Mouse (Mus musculus): ENCODE results near the gene Med4. TPM values are rescaled to one million over a fixed set of nuclear protein-coding genes. Genes with fewer than 3 reads are reported as not detected.

The Med4 gene
- polyA plus RNA-seq, 1 experiment, result 24.1 TPM

DNA sequence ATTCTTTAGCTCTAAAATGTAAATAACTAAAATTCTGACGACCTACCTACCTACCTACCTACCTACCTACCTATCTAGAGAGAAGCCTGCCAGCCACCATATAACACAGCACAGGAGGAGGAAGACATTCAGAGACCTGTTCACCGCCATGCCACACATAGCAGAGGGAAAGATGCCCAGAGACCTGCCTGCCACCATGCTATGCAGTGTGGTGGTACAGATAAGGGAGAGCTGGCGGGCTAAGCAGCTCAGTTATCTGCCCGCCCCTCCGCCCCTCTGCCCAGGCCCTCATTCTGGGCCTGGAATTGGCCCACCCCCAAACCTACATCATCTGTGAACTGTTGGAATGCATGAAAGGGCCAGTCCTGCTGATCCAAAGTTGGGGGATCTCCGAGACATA lies 15.7 kb upstream of the Med4 start:
- Histone ChIP-seq H3K4me3 (ENCODE audit: control insufficient read depth, insufficient read depth, low read length) (no peak overlapping the region), H3K27me3 (ENCODE audit: control insufficient read depth, insufficient read depth, low read length) (no peaks in the 10 kb centered on the region), H3K36me3 (ENCODE audit: control insufficient read depth, insufficient read depth, low read length) (no peaks in the 10 kb centered on the region), H3K27ac (ENCODE audit: control insufficient read depth, insufficient read depth, low read length) (no peak overlapping the region), H3K4me1 (replicated peaks; ENCODE audit: control insufficient read depth, insufficient read depth, low read length) (no peaks in the 10 kb centered on the region)
- DNase-seq, result no peak
- TF ChIP-seq POLR2A (IDR thresholded peaks at IDR 0.05; ENCODE audit: control insufficient read depth, extremely low read depth, insufficient read depth, low read length, poor library complexity) (no peak), CTCF (IDR thresholded peaks at IDR 0.05; ENCODE audit: borderline replicate concordance, control insufficient read depth, extremely low read depth, insufficient read depth, low read length, poor library complexity) (no peak)
- 85% methylated on average over 6 of the region's 6 CpGs for WGBS

DNA sequence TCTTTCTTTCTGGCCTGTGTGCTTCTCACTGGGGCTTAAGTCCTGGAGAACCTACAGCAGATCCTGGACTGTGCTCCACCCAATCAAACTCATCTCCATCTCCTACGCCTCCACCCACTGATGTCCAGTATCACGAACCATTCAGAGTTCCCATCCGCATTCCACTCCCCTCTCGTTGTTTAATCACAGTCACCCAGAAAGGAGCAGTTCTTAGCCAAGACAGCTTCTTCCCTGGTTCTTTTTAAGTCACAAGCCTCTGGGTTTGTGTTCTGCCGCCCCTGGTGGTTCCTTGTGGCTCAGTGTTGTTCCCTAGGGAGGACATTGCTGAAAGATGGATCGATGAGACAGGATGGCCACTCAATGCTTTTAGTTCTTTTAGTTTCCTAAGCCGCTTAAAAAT lies 14.1 kb upstream of the Med4 start:
- Histone ChIP-seq H3K27ac (ENCODE audit: control insufficient read depth, insufficient read depth, low read length) (no peak overlapping the region), H3K36me3 (ENCODE audit: control insufficient read depth, insufficient read depth, low read length) (no peaks in the 10 kb centered on the region), H3K4me1 (replicated peaks; ENCODE audit: control insufficient read depth, insufficient read depth, low read length) (no peaks in the 10 kb centered on the region), H3K27me3 (ENCODE audit: control insufficient read depth, insufficient read depth, low read length) (no peaks in the 10 kb centered on the region), H3K4me3 (ENCODE audit: control insufficient read depth, insufficient read depth, low read length) (no peak overlapping the region)
- 87% methylated on average over 7 of the region's 7 CpGs for WGBS
- no peak for DNase-seq
- TF ChIP-seq CTCF (IDR thresholded peaks at IDR 0.05; ENCODE audit: borderline replicate concordance, control insufficient read depth, extremely low read depth, insufficient read depth, low read length, poor library complexity) (no peak), POLR2A (IDR thresholded peaks at IDR 0.05; ENCODE audit: control insufficient read depth, extremely low read depth, insufficient read depth, low read length, poor library complexity) (no peak)

DNA sequence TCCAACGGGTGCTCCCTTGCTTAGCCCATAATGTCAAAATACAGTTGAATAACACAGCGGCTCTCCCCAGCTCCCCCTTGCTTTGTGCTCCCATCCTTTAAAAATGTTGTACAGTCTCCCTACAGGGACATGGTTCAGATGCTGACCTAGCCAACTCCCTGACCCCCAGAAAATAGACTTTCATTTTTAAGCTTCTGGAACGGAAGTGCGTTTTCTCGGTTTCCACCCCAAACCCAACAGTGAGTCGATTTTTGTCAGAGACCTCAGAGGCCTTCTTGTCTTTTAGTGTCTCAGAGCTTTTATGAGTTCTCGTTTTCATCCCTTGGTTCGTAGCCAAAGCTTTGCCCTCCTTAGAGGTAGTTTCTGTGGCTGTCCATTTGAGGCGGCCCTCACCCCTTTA lies 8.5 kb upstream of the Med4 start:
- H3K27ac ChIP-seq (ENCODE audit: control insufficient read depth, insufficient read depth, low read length), result no peak overlapping the region
- WGBS, result 91% methylated on average over 9 of the region's 9 CpGs
- no peak for TF ChIP-seq CTCF (IDR thresholded peaks at IDR 0.05; ENCODE audit: borderline replicate concordance, control insufficient read depth, extremely low read depth, insufficient read depth, low read length, poor library complexity)
- no peak for TF ChIP-seq POLR2A (IDR thresholded peaks at IDR 0.05; ENCODE audit: control insufficient read depth, extremely low read depth, insufficient read depth, low read length, poor library complexity)

DNA sequence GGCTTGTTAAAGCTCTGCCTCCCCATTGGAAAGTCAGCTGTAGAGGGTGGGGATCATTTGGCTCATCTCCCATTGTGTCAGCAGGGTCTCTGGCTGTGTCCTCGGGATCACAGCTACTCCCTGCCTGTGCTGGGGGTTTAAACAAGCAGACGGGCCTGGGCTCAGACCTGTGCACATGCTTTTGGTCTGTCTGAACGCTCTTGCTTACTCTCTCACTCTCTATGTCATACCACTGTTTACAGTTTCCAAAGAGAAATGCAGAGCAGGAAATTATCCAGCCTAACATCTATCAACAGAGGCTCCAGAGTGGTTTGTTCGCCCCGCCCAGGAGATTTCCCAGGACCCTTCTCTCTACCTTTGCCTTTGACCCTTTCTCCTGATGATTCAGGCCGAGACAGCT lies 8.1 kb upstream of the Med4 start:
- no peak for DNase-seq
- Histone ChIP-seq H3K4me1 (replicated peaks; ENCODE audit: control insufficient read depth, insufficient read depth, low read length) (no peaks in the 10 kb centered on the region), H3K27ac (ENCODE audit: control insufficient read depth, insufficient read depth, low read length) (no peak overlapping the region), H3K27me3 (ENCODE audit: control insufficient read depth, insufficient read depth, low read length) (no peaks in the 10 kb centered on the region), H3K36me3 (ENCODE audit: control insufficient read depth, insufficient read depth, low read length) (no peaks in the 10 kb centered on the region), H3K4me3 (ENCODE audit: control insufficient read depth, insufficient read depth, low read length) (no peak overlapping the region)
- TF ChIP-seq POLR2A (IDR thresholded peaks at IDR 0.05; ENCODE audit: control insufficient read depth, extremely low read depth, insufficient read depth, low read length, poor library complexity), result no peak
- TF ChIP-seq CTCF (IDR thresholded peaks at IDR 0.05; ENCODE audit: borderline replicate concordance, control insufficient read depth, extremely low read depth, insufficient read depth, low read length, poor library complexity), result no peak
- WGBS, result 86% methylated on average over 6 of the region's 6 CpGs

More for the DNA sequence above, 8.5 kb upstream of the Med4 start:
- no peak for DNase-seq
- Histone ChIP-seq H3K36me3 (ENCODE audit: control insufficient read depth, insufficient read depth, low read length) (no peaks in the 10 kb centered on the region), H3K4me1 (replicated peaks; ENCODE audit: control insufficient read depth, insufficient read depth, low read length) (no peaks in the 10 kb centered on the region), H3K4me3 (ENCODE audit: control insufficient read depth, insufficient read depth, low read length) (no peak overlapping the region), H3K27me3 (ENCODE audit: control insufficient read depth, insufficient read depth, low read length) (no peaks in the 10 kb centered on the region)

DNA sequence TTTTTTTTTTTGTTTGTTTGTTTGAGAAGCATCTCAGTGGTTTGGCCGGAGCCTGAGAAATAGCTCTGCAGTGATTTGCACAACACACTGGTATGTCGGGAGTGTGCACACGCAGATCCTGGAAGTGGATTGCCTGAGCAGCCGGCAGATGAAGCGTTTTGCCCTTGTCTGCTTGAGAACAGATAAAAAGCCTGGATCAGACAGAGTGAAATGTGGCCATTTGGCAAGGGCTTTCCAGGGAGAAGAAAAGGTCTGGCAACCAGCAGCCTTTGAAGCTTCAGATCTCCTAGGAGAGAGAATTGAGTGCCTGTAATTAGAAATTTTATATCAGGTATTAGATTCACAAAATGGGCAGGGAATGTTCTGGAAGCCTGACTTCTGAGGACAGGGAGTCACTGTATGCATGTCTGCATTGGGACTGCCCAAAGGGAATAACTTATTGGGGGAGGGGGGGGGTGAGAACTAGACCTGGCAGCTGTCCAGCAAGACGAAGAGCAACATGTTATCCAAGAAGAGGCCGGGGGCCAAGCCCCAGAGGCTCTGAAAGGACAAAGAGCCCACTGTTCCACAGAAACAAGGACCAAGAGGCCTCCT lies 7.1 kb upstream of the Med4 start:
- Histone ChIP-seq H3K27ac (ENCODE audit: control insufficient read depth, insufficient read depth, low read length) (no peak overlapping the region), H3K36me3 (ENCODE audit: control insufficient read depth, insufficient read depth, low read length) (no peaks in the 10 kb centered on the region), H3K4me3 (ENCODE audit: control insufficient read depth, insufficient read depth, low read length) (no peak overlapping the region), H3K27me3 (ENCODE audit: control insufficient read depth, insufficient read depth, low read length) (no peaks in the 10 kb centered on the region), H3K4me1 (replicated peaks; ENCODE audit: control insufficient read depth, insufficient read depth, low read length) (no peaks in the 10 kb centered on the region)
- 79% methylated on average over 7 of the region's 7 CpGs for WGBS
- no peak for TF ChIP-seq CTCF (IDR thresholded peaks at IDR 0.05; ENCODE audit: borderline replicate concordance, control insufficient read depth, extremely low read depth, insufficient read depth, low read length, poor library complexity)
- no peak for TF ChIP-seq POLR2A (IDR thresholded peaks at IDR 0.05; ENCODE audit: control insufficient read depth, extremely low read depth, insufficient read depth, low read length, poor library complexity)
- DNase-seq, result no peak

GRCm38 (mm10) chr14:73503237-73503933 lies 6.4 kb upstream of the Med4 start:
- WGBS, result 77% methylated on average over 13 of the region's 13 CpGs
- Histone ChIP-seq H3K27ac (ENCODE audit: control insufficient read depth, insufficient read depth, low read length) (no peak overlapping the region), H3K27me3 (ENCODE audit: control insufficient read depth, insufficient read depth, low read length) (no peaks in the 10 kb centered on the region), H3K4me1 (replicated peaks; ENCODE audit: control insufficient read depth, insufficient read depth, low read length) (no peaks in the 10 kb centered on the region; the same call in 1 of the 2 replicates), H3K4me3 (ENCODE audit: control insufficient read depth, insufficient read depth, low read length) (no peak overlapping the region), H3K36me3 (ENCODE audit: control insufficient read depth, insufficient read depth, low read length) (no peaks in the 10 kb centered on the region)
- no peak for DNase-seq
- TF ChIP-seq POLR2A (IDR thresholded peaks at IDR 0.05; ENCODE audit: control insufficient read depth, extremely low read depth, insufficient read depth, low read length, poor library complexity) (no peak), CTCF (IDR thresholded peaks at IDR 0.05; ENCODE audit: borderline replicate concordance, control insufficient read depth, extremely low read depth, insufficient read depth, low read length, poor library complexity) (no peak)
